Mouse (Mus musculus): ENCODE measurements around the gene OR5BS1P.
A peak's percentile ranks its signal among the peaks of the same experiment; 100 is the strongest.
"Not testable (repeated sequence)": the region's sequence is repeated elsewhere in the genome, so short reads cannot be mapped to it uniquely, and the experiment has no call there.

OR5BS1P gene

DNA sequence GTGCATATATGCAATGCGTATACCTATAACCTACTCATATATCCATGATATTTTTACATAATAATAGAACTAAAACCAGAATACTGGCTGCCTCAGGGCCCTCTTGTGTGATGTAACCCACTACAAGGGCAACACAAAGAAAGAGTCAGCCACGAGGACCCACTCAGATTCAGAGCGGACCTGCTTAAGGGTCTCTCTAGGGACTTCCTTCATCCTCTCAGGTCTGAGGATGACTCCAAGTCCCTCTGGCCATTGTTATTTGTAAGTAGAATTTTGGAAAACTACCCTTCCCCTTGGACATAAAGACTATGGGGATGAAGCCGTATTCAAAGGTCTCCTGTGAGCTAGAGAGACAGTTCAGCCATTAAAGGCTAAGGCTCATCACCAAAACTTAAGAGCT, at the start of gene OR5BS1P:
Gene OR5BS1P, plus strand, starts transcription at position 301 of the 400 bp plus-strand sequence.
- no peak for DNase-seq (ENCODE audit: low read depth, low spot score)

DNA sequence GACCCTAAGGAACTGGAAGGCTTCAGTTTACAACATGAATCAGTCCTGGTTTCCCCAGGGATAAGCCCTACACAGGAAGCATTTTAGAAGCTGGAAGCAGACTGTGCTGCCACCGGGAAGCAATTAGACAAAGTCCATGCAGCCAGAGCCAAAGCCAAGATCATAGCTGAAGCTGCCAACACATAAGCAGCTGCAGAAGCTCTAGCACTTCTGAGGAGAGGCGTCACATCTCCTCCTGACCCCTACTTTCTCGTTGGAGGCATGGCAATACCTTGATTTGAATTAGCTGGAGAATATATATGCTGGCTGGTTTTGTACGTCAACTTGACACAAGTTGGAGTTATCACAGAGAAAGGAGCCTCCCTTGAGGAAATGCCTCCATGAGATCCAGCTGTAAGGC, 48.8 kb upstream of the OR5BS1P start:
- no peak for DNase-seq (ENCODE audit: low read depth, low spot score)

DNA sequence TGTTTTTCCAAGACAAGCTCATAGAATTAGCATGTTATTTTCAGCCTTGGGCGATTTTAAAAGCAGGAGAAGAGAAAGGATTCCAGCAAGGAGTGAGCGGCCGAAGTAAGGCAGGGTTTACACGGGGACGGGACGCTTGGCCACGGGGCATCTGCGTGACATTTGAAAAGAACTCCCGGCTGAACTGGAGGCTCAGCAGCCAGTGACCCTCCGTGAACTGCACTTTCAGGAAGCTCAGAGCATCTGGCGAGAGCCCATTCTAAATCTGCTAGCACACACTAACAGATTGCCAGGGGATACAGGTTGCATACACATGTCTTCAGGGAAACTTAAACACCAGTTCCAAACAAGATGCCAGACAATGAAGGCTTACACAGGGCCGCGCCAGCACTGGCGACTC, 45.4 kb upstream of the OR5BS1P start:
- no peak for DNase-seq (ENCODE audit: low read depth, low spot score)

DNA sequence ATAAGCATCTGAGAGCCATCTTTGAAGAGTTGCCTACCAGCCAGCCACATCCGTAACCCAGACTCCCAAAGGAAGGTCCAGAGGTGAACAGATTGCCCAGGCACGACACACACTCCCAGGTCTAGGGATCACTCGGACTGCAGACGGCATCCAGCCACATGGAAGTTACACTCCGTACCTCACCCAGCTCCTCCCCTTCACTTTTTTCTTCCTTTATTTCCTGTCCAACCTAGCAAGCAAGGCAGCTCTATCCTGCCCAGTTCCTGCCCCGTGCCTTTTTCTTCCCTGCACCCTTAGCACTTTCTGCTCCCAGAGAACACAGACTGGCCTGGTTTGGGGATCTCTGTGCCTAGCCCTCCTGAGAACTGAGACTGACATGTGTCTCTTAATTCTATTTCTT, 44.9 kb upstream of the OR5BS1P start:
- no peak for DNase-seq (ENCODE audit: low read depth, low spot score)

DNA sequence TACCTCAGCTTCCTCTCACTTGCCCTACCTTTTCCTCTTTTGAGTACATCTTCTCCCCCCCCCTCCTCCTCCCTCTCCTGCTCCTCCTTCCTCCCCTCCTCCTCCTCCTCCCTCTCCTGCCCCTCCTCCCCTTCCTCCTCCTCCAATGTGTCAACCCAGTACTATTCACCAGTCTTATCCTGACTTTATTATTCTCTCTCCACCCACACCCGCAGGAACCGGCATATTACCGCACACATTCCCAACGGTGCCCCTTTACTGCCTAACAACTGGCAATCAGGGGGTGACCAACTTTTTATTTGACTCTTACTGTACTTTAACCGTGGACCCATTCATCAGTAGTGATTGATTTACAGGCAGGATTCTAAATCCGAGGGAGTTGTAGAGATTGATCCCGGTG, 44.5 kb upstream of the OR5BS1P start:
- no peak for DNase-seq (ENCODE audit: low read depth, low spot score)

DNA sequence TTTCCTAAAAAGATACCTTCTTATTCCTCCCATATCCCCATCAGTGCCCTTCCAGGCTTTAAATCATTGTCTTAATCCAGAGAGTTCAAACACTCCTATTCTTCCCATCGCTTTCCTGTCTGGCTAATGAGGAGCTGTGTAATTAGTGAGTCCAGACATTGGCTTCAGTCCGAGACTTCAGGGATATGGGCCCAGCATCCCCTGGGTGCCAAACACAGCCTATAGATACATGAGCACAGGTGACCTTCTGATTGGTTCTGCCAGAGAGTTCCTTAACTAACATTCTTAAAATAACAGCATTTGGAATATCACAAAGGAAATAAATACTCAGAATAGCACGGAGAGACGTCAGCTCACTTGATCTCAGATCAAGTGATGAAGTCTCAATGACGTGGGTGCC, 38.8 kb upstream of the OR5BS1P start, which contains the start of gene Olfr282:
Gene Olfr282, plus strand, starts transcription at position 301 of the 400 bp plus-strand sequence.
- not testable (repeated sequence) for DNase-seq (ENCODE audit: low read depth, low spot score)

DNA sequence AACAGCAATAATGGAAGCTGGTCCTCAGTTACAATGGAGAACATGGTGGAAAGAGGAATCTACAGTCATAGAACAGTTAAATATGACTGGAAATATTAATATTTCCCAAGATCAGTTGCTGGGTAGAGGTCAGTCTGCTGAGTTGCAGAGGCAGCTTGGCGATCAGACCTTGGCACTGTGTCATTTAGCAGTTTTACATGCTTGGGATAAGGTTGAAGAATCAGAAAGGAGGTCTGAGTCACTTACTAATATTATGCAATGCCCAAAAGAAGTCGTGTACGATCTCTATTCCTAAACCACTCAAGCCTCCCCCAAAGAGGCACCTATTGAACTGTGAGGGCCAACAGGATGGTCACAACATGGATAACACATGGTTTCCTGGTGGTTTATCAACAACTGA, 25.1 kb upstream of the OR5BS1P start:
- no peak for DNase-seq (ENCODE audit: low read depth, low spot score)

DNA sequence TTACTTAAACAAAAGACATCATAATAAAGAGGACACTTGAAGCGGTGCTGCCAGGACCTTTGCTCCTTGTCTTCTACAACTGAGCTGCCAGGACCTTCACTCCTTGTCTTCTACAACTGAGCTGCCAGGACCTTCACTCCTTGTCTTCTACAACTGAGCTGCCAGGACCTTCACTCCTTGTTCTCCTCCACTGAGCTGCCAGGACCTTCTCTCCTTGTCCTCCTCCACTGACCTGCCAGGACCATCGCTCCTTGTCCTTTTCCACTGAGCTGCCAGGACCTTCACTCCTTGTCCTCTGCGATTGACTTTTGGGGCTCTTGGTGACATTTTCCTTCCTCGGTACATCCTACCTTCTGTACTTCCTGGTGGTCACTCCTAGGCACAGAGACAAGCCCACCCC, 21.2 kb upstream of the OR5BS1P start:
- DNase-seq (ENCODE audit: low read depth, low spot score): no peak

DNA sequence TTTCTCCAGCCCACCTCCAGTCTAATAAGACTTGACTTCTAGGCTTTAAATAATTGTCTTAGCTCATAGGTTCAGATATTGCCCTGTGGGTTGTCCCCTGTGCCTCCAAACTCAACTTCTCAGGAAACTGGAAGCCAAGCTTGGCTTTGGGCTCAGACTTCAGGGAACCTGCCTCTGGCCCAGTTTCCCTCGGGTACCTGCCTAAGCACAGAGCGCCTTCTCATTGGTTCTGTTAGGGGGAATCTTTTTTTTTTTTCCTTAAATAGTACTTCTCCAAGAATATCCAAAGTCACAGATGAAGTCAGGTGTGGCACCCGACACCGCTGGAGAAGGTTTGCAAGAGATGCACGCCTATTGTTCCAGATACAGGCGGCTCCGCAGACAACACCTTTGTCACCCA, 17.4 kb upstream of the OR5BS1P start, which contains the start of gene Olfr281:
Gene Olfr281, plus strand, starts transcription at position 301 of the 400 bp plus-strand sequence.
- no peak for DNase-seq (ENCODE audit: low read depth, low spot score)

DNA sequence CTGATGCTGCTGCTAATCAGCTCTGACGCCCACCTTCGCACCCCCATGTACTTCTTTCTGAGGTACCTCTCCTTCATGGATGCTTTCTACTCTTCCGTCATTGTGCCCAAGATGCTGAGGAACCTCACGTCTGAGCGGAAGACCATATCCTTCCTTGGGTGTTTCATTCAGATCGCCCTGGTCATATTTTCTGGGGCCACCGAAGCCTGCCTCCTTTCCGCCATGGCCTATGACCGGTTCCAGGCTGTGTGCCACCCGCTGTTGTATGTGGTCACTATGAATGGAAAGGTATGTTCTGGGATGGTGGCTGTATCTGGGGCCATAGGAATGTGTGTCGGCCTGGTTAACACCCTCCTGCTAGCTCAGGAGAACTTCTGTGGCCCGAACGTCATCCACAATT, 1.8 kb downstream of the OR5BS1P start:
- no peak for DNase-seq (ENCODE audit: low read depth, low spot score)

DNA sequence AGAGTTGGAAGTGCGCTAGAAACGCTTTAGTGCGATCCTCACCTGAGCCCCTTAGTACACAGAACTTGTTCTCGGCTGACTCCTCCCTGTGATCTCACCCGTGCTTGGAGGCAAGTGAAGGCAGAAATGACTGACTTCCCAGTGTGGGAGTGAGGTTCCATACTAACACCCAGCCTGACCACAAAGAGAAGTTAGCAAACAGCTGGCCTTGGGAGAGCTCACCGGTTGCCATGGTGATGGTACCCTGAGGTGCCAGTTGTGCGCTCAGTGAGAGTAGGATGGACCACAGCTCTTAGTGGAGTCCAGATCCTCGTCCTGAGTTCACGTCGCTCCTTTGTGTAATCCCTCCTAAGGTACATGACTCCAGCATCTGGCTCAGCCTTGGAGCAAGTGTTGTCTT, 5.3 kb downstream of the OR5BS1P start:
- no peak for DNase-seq (ENCODE audit: low read depth, low spot score)

DNA sequence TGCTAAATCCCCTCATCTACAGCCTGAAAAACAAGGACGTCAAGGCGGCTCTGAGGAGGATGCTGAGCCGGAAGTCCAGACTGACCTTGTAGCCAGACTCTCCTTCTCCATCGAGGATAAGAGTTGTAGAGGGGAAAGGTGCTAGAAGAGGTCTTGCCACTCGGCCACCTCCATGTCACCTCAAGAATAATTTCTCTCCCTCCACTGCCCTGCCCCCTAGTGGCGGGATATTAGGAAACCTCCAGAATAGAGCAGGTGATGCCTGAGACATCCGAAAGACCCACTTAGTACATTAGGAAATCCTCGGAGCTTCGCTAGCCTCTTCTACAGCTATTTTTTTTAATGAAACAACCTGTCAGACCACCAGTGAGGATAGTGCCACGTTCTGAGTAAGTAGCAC, 5.7 kb downstream of the OR5BS1P start:
- DNase-seq (ENCODE audit: low read depth, low spot score): no peak

DNA sequence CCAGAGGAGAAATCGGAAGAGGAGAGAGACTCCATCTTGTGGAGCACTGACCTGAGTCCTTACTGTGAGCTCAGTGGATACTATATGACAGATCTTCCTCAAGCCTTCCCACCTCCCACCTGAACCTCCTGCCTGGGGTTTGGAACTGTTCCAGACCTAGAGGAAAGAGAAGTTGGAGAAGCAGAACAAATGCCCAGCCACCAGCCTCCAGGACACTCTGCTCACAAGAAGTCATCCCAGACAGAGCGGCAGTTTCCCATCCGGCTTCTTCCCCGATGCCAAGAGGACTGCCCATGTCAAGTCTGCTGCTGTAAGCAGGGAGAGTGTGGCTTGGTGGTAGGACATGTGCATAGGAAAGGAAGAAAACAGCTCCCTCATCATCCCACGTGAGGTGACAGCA, 6.6 kb downstream of the OR5BS1P start:
- DNase-seq (ENCODE audit: low read depth, low spot score): no peak

DNA sequence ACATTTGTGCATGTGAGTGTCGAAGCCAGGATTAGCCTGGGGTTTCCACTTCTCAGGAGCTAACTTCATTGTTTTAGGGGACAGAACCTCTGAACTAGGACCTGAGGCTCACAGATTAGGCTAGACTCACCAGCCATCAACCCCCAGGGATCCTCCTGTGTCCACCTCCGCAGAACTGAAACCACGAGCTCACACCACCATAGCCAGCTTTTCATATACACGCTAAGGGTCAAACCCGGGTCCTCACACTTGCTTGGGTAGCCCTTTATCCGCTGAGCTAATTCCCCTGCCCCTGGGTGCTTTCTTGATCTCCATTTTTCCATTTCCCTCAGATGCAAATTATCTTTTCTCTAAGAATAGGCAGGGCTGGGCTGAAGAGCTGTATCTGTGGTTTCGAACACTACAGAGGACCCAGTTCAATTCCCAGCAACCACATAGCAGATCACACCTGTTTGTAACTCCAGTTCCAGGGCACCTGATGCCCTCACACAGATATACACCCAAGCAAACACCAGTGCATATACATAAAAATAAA, 9.9 kb downstream of the OR5BS1P start:
- no peak for DNase-seq (ENCODE audit: low read depth, low spot score)

DNA sequence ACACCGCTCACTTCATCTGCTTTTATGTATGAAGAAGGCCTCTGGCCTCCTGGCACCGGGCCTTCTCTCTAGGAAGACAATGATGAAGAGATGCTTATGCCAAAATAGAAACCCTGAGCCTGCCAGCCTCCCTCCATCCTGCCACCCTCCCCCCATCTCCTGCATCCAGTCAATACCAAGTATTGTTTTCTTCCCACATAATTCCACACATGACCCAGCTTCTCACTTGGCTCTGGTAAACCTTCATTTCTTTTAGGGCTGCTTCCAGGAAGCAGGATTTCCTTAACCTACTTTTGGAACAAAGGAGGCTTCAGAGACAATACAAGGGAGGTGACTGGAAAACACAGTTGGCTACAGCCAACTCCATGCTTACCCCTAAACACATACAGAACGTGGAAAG, 13.0 kb downstream of the OR5BS1P start, which contains the start of gene Lalba:
Gene Lalba, minus strand, starts transcription at position 21 of the 400 bp plus-strand sequence.
- DNase-seq (ENCODE audit: low read depth, low spot score): no peak

DNA sequence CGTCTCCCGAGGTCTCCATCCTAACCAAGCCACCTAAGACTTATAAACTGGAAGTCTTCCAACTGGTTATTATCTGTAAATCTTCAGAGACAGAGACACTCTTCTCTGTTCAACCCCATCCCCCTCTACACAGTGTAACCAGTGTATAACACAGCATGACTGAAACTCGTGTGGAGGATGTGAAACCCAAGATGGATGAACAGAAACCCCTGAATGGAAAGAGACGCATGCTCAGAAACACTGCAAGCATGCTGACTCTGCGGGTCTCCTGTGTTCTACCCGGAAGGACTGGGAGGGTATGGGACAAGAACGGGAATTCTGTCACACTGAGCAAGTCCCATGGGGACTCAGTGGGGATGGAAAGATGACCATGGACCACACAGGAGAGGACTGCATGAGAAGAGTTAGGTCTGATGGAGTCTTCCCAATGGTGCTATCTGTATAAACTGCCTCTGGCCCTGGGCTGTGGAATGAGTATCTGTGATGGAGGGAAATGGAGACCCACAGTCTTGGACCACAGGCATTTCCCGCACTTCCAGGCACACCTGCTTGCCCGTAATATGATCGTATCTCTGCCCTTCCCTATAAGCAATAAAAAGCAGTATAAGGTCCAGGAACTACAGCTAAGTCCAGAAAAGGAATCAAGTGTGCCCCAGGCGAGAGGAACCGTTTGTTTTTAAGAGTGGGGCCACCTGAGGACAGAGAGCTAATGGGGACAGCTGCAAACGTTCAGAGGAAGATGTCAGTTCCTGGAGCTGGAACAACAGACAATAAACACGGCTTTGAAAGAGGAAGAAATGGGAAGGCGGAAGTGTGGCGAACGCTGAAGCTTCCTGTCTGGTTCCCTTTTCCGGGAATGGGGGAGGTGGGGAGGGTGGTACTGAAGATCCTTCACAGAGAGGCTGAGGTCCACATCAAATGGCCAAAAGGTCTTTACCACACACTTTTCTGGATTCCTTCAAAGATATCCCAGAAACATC, 14.5 kb downstream of the OR5BS1P start:
- DNase-seq (ENCODE audit: low read depth, low spot score): no peak

DNA sequence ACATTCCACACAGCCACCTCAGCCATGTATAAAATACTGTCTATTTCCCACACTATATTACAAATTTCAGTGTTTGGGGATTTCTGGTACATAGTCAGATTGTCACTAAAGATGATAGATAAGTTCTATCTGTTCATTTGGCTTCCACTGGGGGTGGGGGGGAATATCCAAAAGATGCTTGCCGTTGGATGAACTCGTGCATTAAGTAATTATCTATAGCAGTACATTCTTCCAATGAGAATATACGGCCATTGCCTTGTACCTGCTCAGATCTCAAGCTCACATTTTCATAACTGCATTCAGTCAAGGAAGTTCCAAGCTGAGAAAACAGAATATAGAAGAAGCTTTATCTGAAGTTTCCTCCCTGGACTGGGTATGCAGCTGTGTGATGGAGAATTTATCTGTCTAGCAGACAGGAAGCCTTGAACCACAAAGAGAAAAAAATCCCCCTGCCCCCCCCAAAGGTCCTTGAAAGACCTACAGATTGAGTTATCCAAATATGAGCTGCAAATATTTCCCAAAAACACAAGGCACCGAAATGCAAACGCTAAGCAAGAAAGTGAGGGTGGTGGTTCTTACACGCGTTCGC, 16.8 kb downstream of the OR5BS1P start:
- no peak for DNase-seq (ENCODE audit: low read depth, low spot score)

DNA sequence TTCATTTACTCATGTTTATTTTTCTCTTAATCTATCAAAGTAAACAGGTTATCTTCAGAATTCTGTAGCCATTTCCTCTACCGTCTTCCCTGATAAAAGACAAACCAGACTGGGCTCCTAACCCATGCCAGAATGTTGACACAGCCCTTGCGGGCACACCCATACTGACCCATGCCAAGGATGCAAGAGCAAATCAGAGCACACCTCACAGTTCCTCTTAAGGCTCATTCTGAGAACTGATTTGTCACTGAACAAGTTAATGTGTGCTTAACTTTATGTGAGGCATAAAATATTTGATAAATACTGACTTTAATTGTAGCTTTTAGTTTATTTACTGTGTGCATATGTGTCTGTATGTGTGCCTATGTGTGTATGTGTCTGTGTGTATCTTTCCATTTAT, 21.6 kb downstream of the OR5BS1P start:
- DNase-seq (ENCODE audit: low read depth, low spot score): no peak

DNA sequence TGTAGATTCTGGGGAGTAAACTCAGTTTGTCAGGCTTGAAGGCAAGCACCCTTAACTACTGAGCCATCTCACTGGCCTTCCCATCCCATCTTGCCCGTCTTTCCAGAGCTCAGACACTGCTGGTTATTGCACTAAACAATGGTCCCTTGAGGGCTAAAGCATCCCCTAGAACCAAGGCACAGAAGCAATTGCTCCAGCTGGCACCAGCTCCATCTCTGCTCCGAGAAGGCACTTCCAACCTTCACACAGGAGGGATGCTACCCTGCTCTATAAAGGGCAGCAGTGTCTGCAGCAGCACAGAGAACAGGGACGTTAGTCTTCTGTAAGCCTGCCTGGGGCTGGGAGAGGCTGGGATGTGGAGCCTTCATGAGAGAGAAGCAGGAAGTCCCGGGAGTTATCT, 22.4 kb downstream of the OR5BS1P start, which contains the start of gene Olfr279:
Gene Olfr279, plus strand, starts transcription at position 301 of the 400 bp plus-strand sequence.
- DNase-seq (ENCODE audit: low read depth, low spot score): no peak

DNA sequence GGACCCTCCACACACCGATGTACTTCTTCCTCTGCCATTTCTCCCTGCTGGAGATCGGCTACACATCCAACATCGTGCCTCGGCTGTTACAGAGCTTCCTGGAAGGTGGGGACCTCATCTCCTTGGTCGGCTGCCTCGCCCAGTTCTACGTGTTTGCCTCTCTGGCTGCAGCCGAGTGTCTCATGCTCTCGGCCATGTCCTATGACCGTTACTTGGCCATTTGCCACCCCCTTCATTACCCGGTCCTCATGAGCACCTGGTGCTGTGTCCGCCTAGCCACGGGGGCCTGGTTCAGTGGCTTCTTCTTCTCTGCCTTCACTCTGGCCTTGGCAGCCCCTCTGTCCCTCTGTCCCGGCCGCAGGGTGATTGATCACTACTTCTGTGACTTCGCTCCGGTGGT, 27.9 kb downstream of the OR5BS1P start:
- DNase-seq (ENCODE audit: low read depth, low spot score): no peak

DNA sequence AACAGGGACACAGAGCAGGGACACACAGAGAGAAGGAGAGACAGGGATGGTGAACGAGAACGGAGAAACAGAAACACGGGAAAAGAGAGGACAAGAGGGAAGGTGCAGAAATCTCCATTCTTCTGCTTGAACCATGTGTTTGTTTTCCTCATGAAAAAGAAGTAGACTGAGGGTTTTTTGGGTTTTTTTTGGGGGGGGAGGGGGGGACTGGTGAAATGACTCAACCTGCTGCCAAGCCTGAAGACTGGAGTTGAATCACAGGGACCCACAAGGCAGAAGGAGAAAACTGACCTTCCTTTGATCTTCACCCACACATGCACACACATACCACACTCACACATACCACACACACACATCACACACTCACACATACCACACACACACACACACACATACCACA, 33.6 kb downstream of the OR5BS1P start:
- no peak for DNase-seq (ENCODE audit: low read depth, low spot score)

DNA sequence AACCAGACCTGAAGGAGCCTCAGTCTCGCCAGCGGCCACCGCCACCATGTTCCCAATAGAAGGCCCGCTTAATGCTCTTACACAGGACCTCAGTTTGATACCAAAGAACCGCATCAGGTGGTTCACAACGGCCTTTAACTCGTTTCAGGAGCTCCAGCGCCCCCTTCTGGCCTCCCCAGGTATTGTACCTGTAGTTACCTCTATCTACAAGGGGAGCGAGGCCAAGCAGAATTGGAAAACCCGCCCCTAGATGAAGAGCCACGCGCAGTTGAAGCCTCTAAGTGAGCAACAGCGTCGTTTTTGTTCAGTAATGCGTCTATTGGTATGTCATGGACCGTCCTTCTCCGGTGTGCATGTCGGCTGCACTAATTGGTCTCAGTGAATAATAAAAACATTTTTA, 34.8 kb downstream of the OR5BS1P start:
- peak; percentile 63 for DNase-seq (ENCODE audit: low read depth, low spot score)
